Mouse (Mus musculus) kidney, postnatal 0 days (tissue): ENCODE measurements around the gene Ift122. TPM values are rescaled to one million over a fixed set of nuclear protein-coding genes. Genes with fewer than 3 reads are reported as not detected.

Source experiments
- ATAC-seq: fragments of 200-750 bp; cut with Nextera tagmentation; replicated peaks from 2 replicates; pipeline ENCODE4 v1.8.0; 2017; ENCODE audit warnings: low read depth, moderate number of reproducible peaks, moderate TSS enrichment, moderate library complexity; ENCODE audit not compliant: low FRiP score
- DNase-seq: peaks from one replicate; pipeline ENCODE4 v3.0.0-alpha.2; 2016; ENCODE audit warnings: low spot score
- H3K27ac ChIP-seq: fragments of 300-500 bp; sonication (generic); 2 replicates; pipeline ENCODE4 v1.5.1; 2014; ENCODE audit warnings: mild to moderate bottlenecking
- H3K27me3 ChIP-seq: fragments of 300-500 bp; sonication (generic); 2 replicates; pipeline ENCODE4 v1.6.1; 2014; ENCODE audit warnings: low read length, mixed read lengths; ENCODE audit not compliant: insufficient read depth
- H3K36me3 ChIP-seq: fragments of 300-500 bp; sonication (generic); 2 replicates; pipeline ENCODE4 v1.6.1; 2014; ENCODE audit warnings: low read length, mixed read lengths; ENCODE audit not compliant: insufficient read depth
- H3K4me1 ChIP-seq: fragments of 300-500 bp; sonication (generic); replicated peaks from 2 replicates; pipeline ENCODE4 v1.6.1; 2014; ENCODE audit warnings: antibody characterized with exemption, low read length, mixed read lengths; ENCODE audit not compliant: insufficient read depth
- H3K4me2 ChIP-seq: fragments of 300-500 bp; sonication (generic); 2 replicates; pipeline ENCODE4 v1.6.1; 2014; ENCODE audit warnings: mild to moderate bottlenecking, low read length, moderate library complexity, mixed read lengths
- H3K4me3 ChIP-seq: fragments of 300-500 bp; sonication (generic); replicated peaks from 2 replicates; pipeline ENCODE4 v1.5.1; 2014; ENCODE audit warnings: low read depth, low read length
- H3K9ac ChIP-seq: fragments of 300-500 bp; sonication (generic); 2 replicates; pipeline ENCODE4 v1.6.1; 2014; ENCODE audit warnings: low read depth, low read length
- H3K9me3 ChIP-seq: fragments of 300-500 bp; sonication (generic); replicated peaks from 2 replicates; pipeline ENCODE4 v1.6.1; 2016; ENCODE audit warnings: low read length, inconsistent platforms, mixed read lengths
- CTCF ChIP-seq: IDR thresholded peaks from 2 replicates; pipeline ENCODE4 v1.5.1; 2016; ENCODE audit warnings: antibody characterized with exemption, low read depth, mild to moderate bottlenecking, moderate library complexity
- WGBS: fragments of 180-500 bp; shearing (Covaris S2); extraction: QIAGEN DNeasy Blood & Tissue Kit; methylation state at CpG from one replicate; pipeline ENCODE4 v1.1.7; 2014; 5-methylcytosine and 5-hydroxymethylcytosine counted together
- polyA plus RNA-seq: library from polyadenylated mRNA; unstranded; fragments of >200 nt; fragmentation: Nextera tagmentation; extraction: Ambion mirVana; gene quantifications from 2 replicates; pipeline ENCODE4 v1.2.1, GENCODE M21; 2015

The Ift122 gene
- polyA plus RNA-seq, 1 experiment from 2014 or later: 14.9 TPM

- no peak for TF ChIP-seq CTCF
- DNase-seq: no peak
Observed at GRCm38 (mm10) chr6:115945633-115946032, 92.4 kb downstream of the Ift122 start.

GRCm38 (mm10) chr6:115946389-115946788, 93.1 kb downstream of the Ift122 start:
- Histone ChIP-seq H3K36me3 (no peaks in the 10 kb centered on the region), H3K4me3 (no peak overlapping the region), H3K9me3 (no peaks in the 10 kb centered on the region), H3K27me3 (no peaks in the 10 kb centered on the region), H3K4me2 (no peak overlapping the region), H3K9ac (no peak overlapping the region), H3K27ac (no peak overlapping the region), H3K4me1 (no peaks in the 10 kb centered on the region)
- no peak for TF ChIP-seq CTCF
- whole genome bisulfite sequencing: 55% methylated on average over 6 of the region's 6 CpGs
- no peak for ATAC-seq
- DNase-seq: no peak

More at GRCm38 (mm10) chr6:115945633-115946032, 92.4 kb downstream of the Ift122 start:
- Histone ChIP-seq H3K4me2 (no peak overlapping the region), H3K9ac (no peak overlapping the region), H3K9me3 (no peaks in the 10 kb centered on the region), H3K27me3 (no peaks in the 10 kb centered on the region), H3K27ac (no peak overlapping the region), H3K36me3 (no peaks in the 10 kb centered on the region), H3K4me1 (no peaks in the 10 kb centered on the region), H3K4me3 (no peak overlapping the region)
- WGBS: 80% methylated on average over 8 of the region's 8 CpGs
- ATAC-seq: no peak

GRCm38 (mm10) chr6:115954506-115955074, 101.3 kb downstream of the Ift122 start:
- Histone ChIP-seq H3K4me2 (no peak overlapping the region), H3K9me3 (no peaks in the 10 kb centered on the region), H3K4me1 (peaks cover 17% of the 10 kb centered on the region), H3K9ac (no peak overlapping the region), H3K27me3 (no peaks in the 10 kb centered on the region), H3K4me3 (no peak overlapping the region), H3K36me3 (peaks cover 22% of the 10 kb centered on the region), H3K27ac (peak overlapping the region; percentile 50; the same call in 1 of the 2 replicates)
- WGBS: 74% methylated on average over 9 of the region's 9 CpGs
- no peak for TF ChIP-seq CTCF
- DNase-seq (peak; percentile 58), ATAC-seq (no peak)

GRCm38 (mm10) chr6:115955169-115955568, 101.9 kb downstream of the Ift122 start:
- DNase-seq (no peak), ATAC-seq (no peak)
- Histone ChIP-seq H3K27ac (no peak overlapping the region), H3K36me3 (peaks cover 25% of the 10 kb centered on the region), H3K4me2 (no peak overlapping the region), H3K9me3 (no peaks in the 10 kb centered on the region), H3K4me3 (no peak overlapping the region), H3K4me1 (peaks cover 17% of the 10 kb centered on the region), H3K9ac (no peak overlapping the region), H3K27me3 (no peaks in the 10 kb centered on the region)
- WGBS: 80% methylated on average over 4 of the region's 4 CpGs
- TF ChIP-seq CTCF: no peak

GRCm38 (mm10) chr6:115955664-115956063, 102.4 kb downstream of the Ift122 start:
- Histone ChIP-seq H3K36me3 (peaks cover 30% of the 10 kb centered on the region), H3K4me3 (no peak overlapping the region), H3K9me3 (no peaks in the 10 kb centered on the region), H3K4me1 (peaks cover 17% of the 10 kb centered on the region), H3K27ac (no peak overlapping the region), H3K27me3 (no peaks in the 10 kb centered on the region), H3K9ac (no peak overlapping the region), H3K4me2 (no peak overlapping the region)
- DNase-seq (no peak), ATAC-seq (no peak)
- WGBS: 73% methylated on average over 11 of the region's 11 CpGs
- TF ChIP-seq CTCF: no peak

GRCm38 (mm10) chr6:115956418-115956921, 103.2 kb downstream of the Ift122 start:
- WGBS: 69% methylated on average over 13 of the region's 13 CpGs
- 0 out of 2 replicates have a peak overlapping the region, but pooled peaks have one; percentile 8 for H3K9ac ChIP-seq
- no peak overlapping the region for H3K4me3 ChIP-seq
- H3K36me3 ChIP-seq: peaks cover 37% of the 10 kb centered on the region
- peak; percentile 50; the same call in 1 of the 2 replicates for TF ChIP-seq CTCF
- H3K9me3 ChIP-seq: no peaks in the 10 kb centered on the region
- peaks cover 17% of the 10 kb centered on the region for H3K4me1 ChIP-seq
- ATAC-seq (no peak), DNase-seq (no peak)
- no peak overlapping the region for H3K4me2 ChIP-seq
- no peaks in the 10 kb centered on the region for H3K27me3 ChIP-seq
- 0 out of 2 replicates have a peak overlapping the region, but pooled peaks have one; percentile 54 for H3K27ac ChIP-seq
